Mouse (Mus musculus) myocyte (in vitro differentiated cells): ENCODE results near the gene Mfng.

ENCODE experiments used
- E2F4 ChIP-seq: IDR thresholded peaks from one replicate; pipeline ENCODE4 v1.6.1; 2011; ENCODE audit warnings: mild to moderate bottlenecking, control low read depth, moderate library complexity; ENCODE audit not compliant: insufficient read depth
- MAX ChIP-seq: IDR thresholded peaks from one replicate; pipeline ENCODE4 v1.6.1; 2011; ENCODE audit warnings: low read depth, mild to moderate bottlenecking, control low read depth
- MYOD1 ChIP-seq, 3 experiments: IDR thresholded peaks; one replicate each; pipeline ENCODE4 v1.6.1; 2011; ENCODE audit warnings: control low read depth in 2 of 3, low read depth in 2 of 3, mild to moderate bottlenecking in 2 of 3, moderate library complexity in 1 of 3; ENCODE audit not compliant: insufficient read length in 2 of 3, control insufficient read depth in 1 of 3
- MYOG ChIP-seq, 3 experiments: IDR thresholded peaks; one replicate each; pipeline ENCODE4 v1.6.1; 2011; ENCODE audit warnings: control low read depth in 2 of 3, low read depth in 2 of 3, mild to moderate bottlenecking in 2 of 3; ENCODE audit not compliant: insufficient read length in 2 of 3, control insufficient read depth in 1 of 3, insufficient read depth in 1 of 3
- POLR2A ChIP-seq: IDR thresholded peaks from one replicate; pipeline ENCODE4 v1.6.1; 2011; ENCODE audit warnings: low read depth, mild to moderate bottlenecking, control low read depth, moderate library complexity; ENCODE audit not compliant: insufficient read length
- POLR2AphosphoS2 ChIP-seq: IDR thresholded peaks from one replicate; pipeline ENCODE4 v1.6.1; 2011; ENCODE audit warnings: low read depth, control low read depth; ENCODE audit not compliant: insufficient read length
- REST ChIP-seq: IDR thresholded peaks from one replicate; pipeline ENCODE4 v1.6.1; 2011; ENCODE audit warnings: mild to moderate bottlenecking, control low read depth, moderate library complexity; ENCODE audit not compliant: insufficient read depth, insufficient read length
- TCF12 ChIP-seq: IDR thresholded peaks from one replicate; pipeline ENCODE4 v1.6.1; 2011; ENCODE audit warnings: mild to moderate bottlenecking, control low read depth; ENCODE audit not compliant: poor library complexity, insufficient read depth, severe bottlenecking

GRCm38 (mm10) chr15:78712335-78713258 is 60.7 kb downstream of the Mfng start:
- TF ChIP-seq MAX (no peak), TCF12 (no peak), POLR2A (no peak), E2F4 (no peak), REST (peak; percentile 97), MYOG (IDR thresholded peaks at IDR 0.05; ENCODE audit: control insufficient read depth in 1 of 3, insufficient read depth in 1 of 3, insufficient read length in 2 of 3, low read depth in 2 of 3) (peak in 1 of 3 experiments; percentile 8), MYOD1 (IDR thresholded peaks at IDR 0.05; ENCODE audit: control insufficient read depth in 1 of 3, insufficient read length in 2 of 3, low read depth in 2 of 3) (no peak), POLR2AphosphoS2 (no peak)
